Mouse (Mus musculus): ENCODE measurements around the gene Scamp5.

DNA sequence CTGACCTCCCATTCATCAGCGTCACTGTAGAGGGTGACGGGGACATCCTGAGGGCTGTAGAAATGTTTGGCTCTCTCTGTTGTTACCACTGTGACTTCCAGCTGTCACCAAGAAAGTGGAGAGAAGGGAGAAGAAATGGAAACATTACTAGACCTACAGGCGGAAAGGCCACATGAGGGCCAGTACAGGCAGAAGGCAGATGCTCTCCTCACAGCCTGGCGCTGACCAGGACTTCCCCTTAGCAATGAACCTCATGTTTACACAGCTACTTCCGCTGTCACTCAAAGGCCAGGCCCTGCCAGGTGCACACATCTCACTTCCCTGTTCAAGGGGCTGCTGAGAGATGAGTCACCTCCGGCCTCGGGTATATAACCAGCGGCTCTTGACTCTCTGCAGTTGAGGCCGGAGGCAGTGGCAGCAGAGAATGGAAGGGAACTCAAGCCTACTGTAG, 46.7 kb downstream of the Scamp5 start:
- TF ChIP-seq CTCF (IDR thresholded peaks at IDR 0.05; ENCODE audit: control insufficient read depth, insufficient read depth, low read length) (no peak), POLR2A (IDR thresholded peaks at IDR 0.05; ENCODE audit: borderline replicate concordance, control insufficient read depth, low read depth, low read length) (peak; percentile 29)
